Mouse (Mus musculus): ENCODE data around the gene Tmem41b.

DNA sequence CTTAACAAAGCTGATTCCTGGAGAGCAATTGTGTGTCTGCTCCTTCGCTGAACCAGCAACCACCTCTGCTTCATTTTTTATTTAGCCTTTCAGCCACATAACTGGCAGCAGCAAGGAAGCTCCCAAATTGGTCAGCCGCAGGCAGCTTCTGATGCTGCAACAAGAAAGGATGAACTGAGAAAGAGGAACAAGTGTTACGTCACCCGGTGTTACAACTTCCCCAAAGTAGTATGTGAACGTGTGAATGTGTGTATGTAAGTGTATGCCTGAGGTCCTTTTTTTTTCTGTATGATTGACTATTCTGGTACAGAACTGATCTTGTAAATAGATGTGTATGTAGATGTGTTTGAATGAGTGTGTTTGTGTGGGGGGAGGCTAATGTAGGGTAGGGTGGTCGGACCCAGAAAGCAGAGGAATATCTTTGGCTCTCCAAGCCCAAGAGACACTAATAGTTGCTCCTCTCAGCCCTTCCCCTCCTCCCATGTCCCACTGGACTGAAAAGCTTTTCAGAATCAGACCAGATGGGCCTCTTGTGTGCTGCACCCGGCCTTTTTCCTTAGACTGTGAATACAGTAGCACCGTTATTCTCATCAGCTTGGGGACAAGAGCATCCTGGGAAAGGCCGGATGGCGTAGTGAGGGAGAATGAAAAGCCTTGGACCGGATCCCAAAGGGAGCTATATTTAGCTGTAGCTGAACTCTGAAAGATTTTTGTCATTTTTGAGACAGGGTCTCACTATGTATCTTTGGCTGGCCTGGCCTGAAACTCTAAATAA is 18.7 kb downstream of the Tmem41b start:
- TF ChIP-seq GATA1 (IDR thresholded peaks at IDR 0.05; ENCODE audit: borderline replicate concordance, low read length) (no peak), FLI1 (IDR thresholded peaks at IDR 0.05; ENCODE audit: low read length) (no peak)

All from megakaryocyte, embryonic 14.5 days (primary cell).